Mouse (Mus musculus): ENCODE measurements around the gene Vmn1r209. TPM values are rescaled to one million over a fixed set of nuclear protein-coding genes. Genes with fewer than 3 reads are reported as not detected.
"Not testable (repeated sequence)": the region's sequence is repeated elsewhere in the genome, so short reads cannot be mapped to it uniquely, and the experiment has no call there.

The Vmn1r209 gene
- polyA plus RNA-seq, 1 experiment from 2014 or later: not detected

- H3K9me3 ChIP-seq (ENCODE audit: low read length); H3K27ac ChIP-seq (ENCODE audit: low read length); H3K4me2 ChIP-seq (replicated peaks; ENCODE audit: low read depth, low read length); ATAC-seq (ENCODE audit: low FRiP score, low TSS enrichment); H3K27me3 ChIP-seq (ENCODE audit: insufficient read depth, low read length); H3K4me3 ChIP-seq (ENCODE audit: low read length); H3K36me3 ChIP-seq (ENCODE audit: insufficient read depth, low read length); H3K4me1 ChIP-seq (ENCODE audit: insufficient read depth, low read length); H3K9ac ChIP-seq (replicated peaks; ENCODE audit: low read length): not testable (repeated sequence)
- no CpG with 5 or more reads among the region's 7 CpGs for WGBS
Measured at GRCm38 (mm10) chr13:22777300-22777699, 32.2 kb downstream of the Vmn1r209 start, which contains the start of gene Vmn1r208. Gene Vmn1r208 (minus strand): TSS chr13:22777400.

GRCm38 (mm10) chr13:22771592-22771991, 37.9 kb downstream of the Vmn1r209 start:
- not testable (repeated sequence) for H3K4me2 ChIP-seq (replicated peaks; ENCODE audit: low read depth, low read length); H3K27ac ChIP-seq (ENCODE audit: low read length); H3K4me3 ChIP-seq (ENCODE audit: low read length); H3K4me1 ChIP-seq (ENCODE audit: insufficient read depth, low read length); H3K27me3 ChIP-seq (ENCODE audit: insufficient read depth, low read length); H3K36me3 ChIP-seq (ENCODE audit: insufficient read depth, low read length); ATAC-seq (ENCODE audit: low FRiP score, low TSS enrichment); H3K9ac ChIP-seq (replicated peaks; ENCODE audit: low read length); H3K9me3 ChIP-seq (ENCODE audit: low read length)
- 91% methylated on average over 1 of the region's 2 CpGs for WGBS

Other genes with a start within 250 kb of the Vmn1r209 start
- gene Vmn1r205, start 216.7 kb downstream of the Vmn1r209 start, polyA plus RNA-seq (2015; fragmentation: Nextera tagmentation; extraction: Ambion mirVana): not detected in 2 replicates
- gene Vmn1r206, start 185.4 kb downstream of the Vmn1r209 start, polyA plus RNA-seq (2015; fragmentation: Nextera tagmentation; extraction: Ambion mirVana): not detected in 2 replicates
- not detected in 2 replicates for gene Vmn1r207-ps, start 80.1 kb downstream of the Vmn1r209 start, polyA plus RNA-seq (2015; fragmentation: Nextera tagmentation; extraction: Ambion mirVana)
- gene Vmn1r208, start 32.3 kb downstream of the Vmn1r209 start, polyA plus RNA-seq (2015; fragmentation: Nextera tagmentation; extraction: Ambion mirVana): not detected in 2 replicates
- not detected in 2 replicates for gene Vmn1r210, start 21.7 kb upstream of the Vmn1r209 start, polyA plus RNA-seq (2015; fragmentation: Nextera tagmentation; extraction: Ambion mirVana)
- gene Vmn1r211, start 47.9 kb upstream of the Vmn1r209 start, polyA plus RNA-seq (2015; fragmentation: Nextera tagmentation; extraction: Ambion mirVana): not detected in 2 replicates
- not detected in 2 replicates for gene Vmn1r212, start 74.5 kb upstream of the Vmn1r209 start, polyA plus RNA-seq (2015; fragmentation: Nextera tagmentation; extraction: Ambion mirVana)
- gene Vmn1r213, start 198.0 kb upstream of the Vmn1r209 start, polyA plus RNA-seq (2015; fragmentation: Nextera tagmentation; extraction: Ambion mirVana): not detected in 2 replicates
- gene Vmn1r214, start 220.7 kb upstream of the Vmn1r209 start, polyA plus RNA-seq (2015; fragmentation: Nextera tagmentation; extraction: Ambion mirVana): not detected in 2 replicates

Measured in kidney, embryonic 16.5 days (tissue).